Mouse (Mus musculus) lung, adult 2 months (tissue): ENCODE data around the gene B430305J03Rik. TPM values are rescaled to one million over a fixed set of nuclear protein-coding genes. Genes with fewer than 3 reads are reported as not detected.

Experiments used
- DNase-seq: peaks from one replicate; pipeline ENCODE4 v3.0.0; 2022
- H3K4me1 ChIP-seq: fragments of 200-500 bp; 2 replicates; pipeline ENCODE4 v1.6.1; 2011; ENCODE audit warnings: low read length; ENCODE audit not compliant: control insufficient read depth, insufficient read depth
- H3K4me3 ChIP-seq: fragments of 200-500 bp; replicated peaks from 2 replicates; pipeline ENCODE3; 2011; ENCODE audit warnings: low read depth, mild to moderate bottlenecking, control low read depth, low read length; ENCODE audit errors: extremely low read depth
- CTCF ChIP-seq: fragments of 200-500 bp; IDR thresholded peaks from 2 replicates; pipeline ENCODE4 v1.5.1; 2011; ENCODE audit warnings: mild to moderate bottlenecking, low read length, control low read depth; ENCODE audit not compliant: insufficient read depth
- POLR2A ChIP-seq: fragments of 200-500 bp; IDR thresholded peaks from 2 replicates; pipeline ENCODE4 v1.6.1; 2011; ENCODE audit warnings: low read depth, mild to moderate bottlenecking, control low read depth, low read length, borderline replicate concordance; ENCODE audit errors: extremely low read depth
- WGBS: fragments of 180-500 bp; shearing (Covaris S2); methylation state at CpG from one replicate; pipeline ENCODE4 v1.1.7; 2018; 5-methylcytosine and 5-hydroxymethylcytosine counted together
- polyA plus RNA-seq: library from polyadenylated mRNA; depleted of rRNA; stranded (reverse); fragments of >200 nt; gene quantifications from 2 replicates; pipeline ENCODE4 v1.2.3, GENCODE M21; 2012; rRNA removed

The B430305J03Rik gene
- 0.14 and 0.20 TPM in 2 replicates for polyA plus RNA-seq

- 2% methylated on average over 10 of the region's 10 CpGs for whole genome bisulfite sequencing
- no peak for DNase-seq
- H3K4me3 ChIP-seq = peak within 1 kb of the TSS; percentile 64
- no peak for TF ChIP-seq POLR2A
- TF ChIP-seq CTCF = no peak
- peaks cover 2% of the 10 kb centered on the region for H3K4me1 ChIP-seq
Observed at GRCm38 (mm10) chr3:61365779-61366373, at the start of gene B430305J03Rik. Gene B430305J03Rik, minus strand, starts transcription at chr3:61365951.

- Histone ChIP-seq H3K4me1 (no peaks in the 10 kb centered on the region; the same call in 1 of the 2 replicates), H3K4me3 (no peak overlapping the region)
- no peak for DNase-seq
- 44% methylated on average over 6 of the region's 6 CpGs for WGBS
- TF ChIP-seq POLR2A (no peak), CTCF (no peak)
Observed at GRCm38 (mm10) chr3:61409683-61410082, 43.9 kb upstream of the B430305J03Rik start.

- no peak overlapping the region for H3K4me3 ChIP-seq
- DNase-seq = no peak
- WGBS = 73% methylated on average over 4 of the region's 4 CpGs
- no peaks in the 10 kb centered on the region for H3K4me1 ChIP-seq
- TF ChIP-seq CTCF (no peak), POLR2A (no peak)
Observed at GRCm38 (mm10) chr3:61406921-61407320, 41.2 kb upstream of the B430305J03Rik start.

- H3K4me3 ChIP-seq = no peak overlapping the region
- TF ChIP-seq POLR2A = no peak
- no peak for TF ChIP-seq CTCF
- no peaks in the 10 kb centered on the region for H3K4me1 ChIP-seq
- 50% methylated on average over 1 of the region's 1 CpGs for WGBS
- no peak for DNase-seq
Observed at GRCm38 (mm10) chr3:61400823-61401387, 35.2 kb upstream of the B430305J03Rik start.

GRCm38 (mm10) chr3:61396728-61397127 lies 31.0 kb upstream of the B430305J03Rik start:
- Histone ChIP-seq H3K4me3 (no peak overlapping the region), H3K4me1 (no peaks in the 10 kb centered on the region)
- WGBS = 83% methylated on average over 2 of the region's 2 CpGs
- TF ChIP-seq CTCF = no peak
- no peak for TF ChIP-seq POLR2A
- no peak for DNase-seq

GRCm38 (mm10) chr3:61395382-61395781 lies 29.6 kb upstream of the B430305J03Rik start:
- DNase-seq = no peak
- Histone ChIP-seq H3K4me1 (no peaks in the 10 kb centered on the region), H3K4me3 (no peak overlapping the region)
- WGBS = 72% methylated on average over 3 of the region's 3 CpGs
- TF ChIP-seq POLR2A (no peak), CTCF (no peak)

GRCm38 (mm10) chr3:61393520-61393919 lies 27.8 kb upstream of the B430305J03Rik start:
- Histone ChIP-seq H3K4me3 (no peak overlapping the region), H3K4me1 (no peaks in the 10 kb centered on the region)
- no peak for DNase-seq
- WGBS = 60% methylated on average over 3 of the region's 3 CpGs
- TF ChIP-seq POLR2A = no peak
- TF ChIP-seq CTCF = no peak

GRCm38 (mm10) chr3:61392881-61393280 lies 27.1 kb upstream of the B430305J03Rik start:
- no peak for DNase-seq
- H3K4me1 ChIP-seq = no peaks in the 10 kb centered on the region
- TF ChIP-seq POLR2A (no peak), CTCF (no peak)
- no peak overlapping the region for H3K4me3 ChIP-seq
- 98% methylated on average over 1 of the region's 1 CpGs for WGBS

GRCm38 (mm10) chr3:61391564-61391963 lies 25.8 kb upstream of the B430305J03Rik start:
- H3K4me3 ChIP-seq = no peak overlapping the region
- no peaks in the 10 kb centered on the region for H3K4me1 ChIP-seq
- TF ChIP-seq POLR2A (no peak), CTCF (no peak)
- no peak for DNase-seq
- WGBS = 49% methylated on average over 4 of the region's 4 CpGs

GRCm38 (mm10) chr3:61386368-61386767 lies 20.6 kb upstream of the B430305J03Rik start:
- no peak for TF ChIP-seq CTCF
- TF ChIP-seq POLR2A = no peak
- DNase-seq = no peak
- Histone ChIP-seq H3K4me3 (no peak overlapping the region), H3K4me1 (no peaks in the 10 kb centered on the region)
- 67% methylated on average over 4 of the region's 4 CpGs for WGBS

GRCm38 (mm10) chr3:61376001-61376400 lies 10.2 kb upstream of the B430305J03Rik start:
- Histone ChIP-seq H3K4me1 (no peaks in the 10 kb centered on the region), H3K4me3 (no peak overlapping the region)
- no peak for TF ChIP-seq POLR2A
- no peak for TF ChIP-seq CTCF
- WGBS = 88% methylated on average over 8 of the region's 8 CpGs
- DNase-seq = no peak
